Mouse (Mus musculus) hindbrain, embryonic 16.5 days (tissue): Measurements from ENCODE around the gene Foxf1. TPM values are rescaled to one million over a fixed set of nuclear protein-coding genes. Genes with fewer than 3 reads are reported as not detected.
A peak's percentile ranks its signal among the peaks of the same experiment; 100 is the strongest.

ENCODE experiments used
- ATAC-seq: fragments of 200-750 bp; cut with Nextera tagmentation; 2 replicates; pipeline ENCODE4 v1.8.0; 2017; ENCODE audit warnings: moderate TSS enrichment, moderate library complexity
- H3K27ac ChIP-seq: fragments of 300-500 bp; sonication (generic); 2 replicates; pipeline ENCODE4 v1.5.1; 2014; ENCODE audit warnings: low read depth, mild to moderate bottlenecking, control low read depth, low read length, moderate library complexity
- H3K27me3 ChIP-seq: fragments of 300-500 bp; sonication (generic); replicated peaks from 2 replicates; pipeline ENCODE4 v1.6.1; 2014; ENCODE audit warnings: low read length; ENCODE audit not compliant: control insufficient read depth, insufficient read depth
- H3K36me3 ChIP-seq: fragments of 300-500 bp; sonication (generic); 2 replicates; pipeline ENCODE4 v1.6.1; 2014; ENCODE audit warnings: mild to moderate bottlenecking, low read length, moderate library complexity, mixed read lengths; ENCODE audit not compliant: control insufficient read depth, insufficient read depth
- H3K4me1 ChIP-seq: fragments of 300-500 bp; sonication (generic); 2 replicates; pipeline ENCODE4 v1.6.1; 2014; ENCODE audit warnings: low read depth, low read length; ENCODE audit not compliant: control insufficient read depth, insufficient read depth
- H3K4me2 ChIP-seq: fragments of 300-500 bp; sonication (generic); 2 replicates; pipeline ENCODE4 v1.6.1; 2014; ENCODE audit warnings: mild to moderate bottlenecking, low read length, control low read depth, moderate library complexity
- H3K4me3 ChIP-seq: fragments of 300-500 bp; sonication (generic); 2 replicates; pipeline ENCODE4 v1.5.1; 2014; ENCODE audit warnings: mild to moderate bottlenecking, low read length, control low read depth, moderate library complexity
- H3K9ac ChIP-seq: fragments of 300-500 bp; sonication (generic); 2 replicates; pipeline ENCODE4 v1.6.1; 2014; ENCODE audit warnings: low read depth, mild to moderate bottlenecking, control low read depth, low read length, moderate library complexity
- H3K9me3 ChIP-seq: fragments of 300-500 bp; sonication (generic); 2 replicates; pipeline ENCODE4 v1.6.1; 2014; ENCODE audit warnings: mild to moderate bottlenecking, low read length, moderate library complexity; ENCODE audit not compliant: control insufficient read depth
- WGBS: fragments of 180-500 bp; shearing (Covaris S2); extraction: QIAGEN DNeasy Blood & Tissue Kit; methylation state at CpG from one replicate; pipeline ENCODE4 v1.1.7; 2014; 5-methylcytosine and 5-hydroxymethylcytosine counted together
- polyA plus RNA-seq: library from polyadenylated mRNA; unstranded; fragments of >200 nt; fragmentation: Nextera tagmentation; extraction: Ambion mirVana; gene quantifications from 2 replicates; pipeline ENCODE4 v1.2.1, GENCODE M21; 2015

Foxf1 gene
- polyA plus RNA-seq, 1 experiment from 2014 or later, result 1.3 TPM

- Histone ChIP-seq H3K4me2 (peak overlapping the region; percentile 6; the same call in 1 of the 2 replicates), H3K4me1 (peaks cover 15% of the 10 kb centered on the region)
Observed at GRCm38 (mm10) chr8:121117906-121118305, 33.7 kb downstream of the Foxf1 start.

GRCm38 (mm10) chr8:121118634-121119420, 34.6 kb downstream of the Foxf1 start:
- no peak for ATAC-seq
- Histone ChIP-seq H3K4me1 (peaks cover 13% of the 10 kb centered on the region), H3K9ac (no peak overlapping the region), H3K36me3 (no peaks in the 10 kb centered on the region), H3K4me3 (no peak overlapping the region), H3K27ac (no peak overlapping the region), H3K9me3 (peaks cover 4% of the 10 kb centered on the region; the same call in 1 of the 2 replicates), H3K4me2 (no peak overlapping the region), H3K27me3 (peaks cover 80% of the 10 kb centered on the region)
- under 1% methylated on average over 18 of the region's 18 CpGs for WGBS

More at GRCm38 (mm10) chr8:121117906-121118305, 33.7 kb downstream of the Foxf1 start:
- no peak for ATAC-seq
- H3K27ac ChIP-seq, result no peak overlapping the region
- under 1% methylated on average over 28 of the region's 28 CpGs for WGBS
- no peaks in the 10 kb centered on the region for H3K36me3 ChIP-seq
- peak overlapping the region; percentile 39 for H3K4me3 ChIP-seq
- peaks cover 76% of the 10 kb centered on the region for H3K27me3 ChIP-seq
- peaks cover 4% of the 10 kb centered on the region; the same call in 1 of the 2 replicates for H3K9me3 ChIP-seq
- H3K9ac ChIP-seq, result no peak overlapping the region; the same call in 1 of the 2 replicates

DNA sequence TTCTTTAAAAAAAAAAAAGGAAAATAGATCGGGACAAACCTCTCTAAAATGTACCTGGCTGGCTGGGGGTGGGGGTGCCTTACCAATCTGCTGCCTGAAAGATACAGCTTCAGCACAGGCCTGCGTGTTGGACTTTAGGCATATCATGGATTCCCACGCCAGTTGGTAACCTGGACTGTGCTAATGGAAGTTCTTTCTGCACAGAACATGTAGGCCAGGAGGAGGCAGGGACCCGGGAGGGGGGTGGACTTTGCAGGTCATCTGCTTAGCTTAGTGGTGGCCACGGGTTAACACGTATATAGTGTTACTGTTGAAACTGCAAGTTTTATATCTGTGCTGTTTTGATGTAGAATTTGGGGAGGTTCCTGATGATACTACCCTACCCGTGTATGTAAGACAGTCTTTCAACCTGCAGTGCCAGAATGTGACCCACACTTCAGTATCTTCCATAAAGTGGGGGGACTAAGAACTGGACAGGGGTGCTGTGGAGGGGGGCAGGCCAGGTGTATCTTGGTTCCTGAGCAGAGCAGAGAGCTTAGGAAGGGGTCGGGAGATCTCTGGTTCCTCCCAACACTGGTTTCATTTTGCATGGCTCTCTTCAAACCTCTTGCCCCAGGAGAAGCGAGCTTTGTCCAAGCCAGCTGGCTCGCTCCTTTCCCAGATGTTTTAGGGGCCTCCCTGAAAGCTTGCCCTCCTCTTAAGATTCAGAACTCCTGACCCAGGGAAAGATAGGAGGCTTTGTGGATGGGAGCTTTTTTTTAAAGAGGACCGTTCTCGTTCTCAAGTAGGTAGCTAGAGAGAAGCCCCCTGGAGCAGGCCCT, 35.7 kb downstream of the Foxf1 start:
- Histone ChIP-seq H3K9me3 (peaks cover 4% of the 10 kb centered on the region; the same call in 1 of the 2 replicates), H3K36me3 (no peaks in the 10 kb centered on the region), H3K4me3 (0 out of 2 replicates have a peak overlapping the region, but pooled peaks have one; percentile 3), H3K27me3 (peaks cover 82% of the 10 kb centered on the region), H3K27ac (no peak overlapping the region), H3K4me1 (peaks cover 13% of the 10 kb centered on the region), H3K9ac (no peak overlapping the region), H3K4me2 (no peak overlapping the region)
- WGBS, result 8% methylated on average over 12 of the region's 12 CpGs
- ATAC-seq, result no peak

DNA sequence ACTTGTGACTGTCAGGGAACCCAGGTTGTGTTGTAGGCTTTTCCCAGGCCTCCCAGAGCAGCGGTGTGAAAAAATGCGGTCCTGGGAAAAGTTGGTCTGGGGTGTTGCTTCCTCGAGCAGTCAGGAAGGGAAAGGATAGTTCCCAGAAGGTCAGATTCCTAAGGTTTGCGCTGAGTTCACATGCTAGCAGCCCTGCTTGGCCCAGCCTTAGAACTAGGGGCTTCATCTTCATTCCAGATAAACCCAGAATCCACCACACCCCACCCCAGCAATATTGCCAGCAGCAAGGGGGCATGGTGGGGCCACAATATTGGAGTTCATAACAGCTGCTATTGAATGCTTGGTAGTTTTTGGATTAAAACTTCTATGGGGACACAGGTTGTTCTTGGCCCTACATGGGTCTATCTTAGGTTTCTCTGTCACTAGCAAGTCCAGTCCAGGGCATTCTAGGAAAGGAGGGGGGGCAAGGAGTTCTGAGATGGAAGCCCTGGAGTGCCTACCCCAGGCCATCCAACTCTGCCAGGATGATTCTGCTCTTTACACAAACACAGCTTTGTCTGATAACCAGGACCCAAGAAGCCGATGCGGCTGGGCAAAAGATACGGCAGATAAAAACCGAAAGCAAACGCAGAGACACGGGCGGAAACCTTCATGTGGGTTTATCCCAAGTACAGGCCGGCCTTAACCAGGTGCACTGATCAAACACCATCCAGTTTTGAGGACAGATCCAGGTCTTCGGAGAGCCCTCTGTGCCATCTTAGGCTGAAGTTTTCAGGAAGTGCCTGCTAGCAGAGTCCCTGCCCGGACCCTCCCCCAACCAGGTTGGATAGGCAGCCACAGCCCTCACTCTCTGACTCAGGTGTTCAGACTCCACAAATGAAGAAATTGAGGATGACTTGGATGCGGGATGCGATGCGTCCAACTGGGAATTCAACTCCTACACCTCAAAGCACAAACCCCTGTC, 36.6 kb downstream of the Foxf1 start:
- H3K27me3 ChIP-seq, result peaks cover 83% of the 10 kb centered on the region
- no peak overlapping the region for H3K4me2 ChIP-seq
- peaks cover 4% of the 10 kb centered on the region; the same call in 1 of the 2 replicates for H3K9me3 ChIP-seq
- no peak overlapping the region for H3K9ac ChIP-seq
- peaks cover 17% of the 10 kb centered on the region for H3K4me1 ChIP-seq
- 0 out of 2 replicates have a peak overlapping the region, but pooled peaks have one; percentile 3 for H3K4me3 ChIP-seq
- WGBS, result 7% methylated on average over 17 of the region's 17 CpGs
- H3K27ac ChIP-seq, result no peak overlapping the region
- H3K36me3 ChIP-seq, result no peaks in the 10 kb centered on the region
- no peak for ATAC-seq

DNA sequence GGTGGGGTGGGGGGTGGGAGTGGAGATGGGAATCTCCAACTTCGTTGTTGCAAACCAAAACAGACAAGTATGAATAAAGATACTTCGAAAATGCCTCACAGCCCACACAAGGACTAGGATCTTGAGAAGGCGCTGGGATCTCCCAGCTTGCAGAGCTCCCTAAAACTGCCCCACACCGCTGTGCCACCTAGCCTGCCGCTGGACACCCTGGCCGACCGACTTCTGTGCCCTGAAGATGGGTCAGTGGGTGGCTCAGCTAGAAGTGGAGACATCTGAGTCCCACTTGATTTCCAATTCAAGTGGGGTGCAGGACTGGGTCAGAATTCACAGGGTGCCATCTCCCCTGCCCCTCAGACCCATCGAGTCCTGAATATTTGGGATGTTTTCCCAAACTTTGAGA, 37.5 kb downstream of the Foxf1 start:
- no peak overlapping the region for H3K4me2 ChIP-seq
- peaks cover 81% of the 10 kb centered on the region for H3K27me3 ChIP-seq
- H3K9ac ChIP-seq, result no peak overlapping the region
- H3K27ac ChIP-seq, result no peak overlapping the region
- peaks cover 12% of the 10 kb centered on the region for H3K4me1 ChIP-seq
- no peaks in the 10 kb centered on the region for H3K36me3 ChIP-seq
- peaks cover 4% of the 10 kb centered on the region; the same call in 1 of the 2 replicates for H3K9me3 ChIP-seq
- 6% methylated on average over 8 of the region's 8 CpGs for WGBS
- no peak overlapping the region for H3K4me3 ChIP-seq
- no peak for ATAC-seq

DNA sequence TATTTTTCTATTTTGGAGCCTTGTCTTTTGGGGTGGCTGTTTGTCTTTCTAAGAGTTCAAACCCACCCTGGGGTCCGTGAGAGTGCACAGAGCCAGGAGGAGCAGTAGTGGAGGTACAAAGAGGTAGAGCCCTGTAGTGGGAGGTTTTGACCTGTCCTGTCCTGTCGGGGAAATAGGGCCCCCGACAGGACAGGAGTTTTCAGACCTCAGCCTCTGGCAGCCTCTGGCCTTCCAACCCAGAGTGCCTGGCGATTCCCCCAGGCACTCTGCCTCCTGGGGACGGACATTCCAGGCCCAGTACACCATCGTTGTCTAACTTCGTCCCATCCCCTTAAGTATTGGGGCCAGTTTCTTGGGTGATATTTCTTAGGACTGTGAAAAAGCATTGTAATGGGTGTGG, 38.2 kb downstream of the Foxf1 start:
- Histone ChIP-seq H3K9ac (no peak overlapping the region), H3K9me3 (no peaks in the 10 kb centered on the region), H3K27me3 (peaks cover 79% of the 10 kb centered on the region), H3K4me1 (peaks cover 7% of the 10 kb centered on the region), H3K36me3 (no peaks in the 10 kb centered on the region), H3K27ac (no peak overlapping the region), H3K4me2 (no peak overlapping the region), H3K4me3 (no peak overlapping the region)
- WGBS, result 7% methylated on average over 7 of the region's 7 CpGs
- ATAC-seq, result no peak

DNA sequence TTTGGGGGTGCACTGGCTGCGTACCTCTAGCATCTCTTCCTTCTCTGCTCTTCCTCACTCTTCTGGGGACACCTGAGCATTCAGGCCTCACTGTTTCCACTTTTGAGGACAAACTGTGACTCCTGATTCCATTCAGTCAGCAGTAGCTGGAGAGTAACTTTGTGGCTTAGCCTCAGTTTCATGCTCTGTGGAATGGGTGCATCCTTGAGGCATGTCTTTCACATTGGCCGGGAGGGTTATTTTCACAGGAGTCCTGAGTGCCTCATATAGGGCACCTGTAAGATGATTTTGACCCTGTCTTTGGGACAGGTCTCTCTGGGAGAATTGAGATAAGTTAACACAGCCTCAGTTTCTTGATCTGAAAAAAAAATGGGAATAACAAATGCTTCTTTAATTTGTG, 38.9 kb downstream of the Foxf1 start:
- Histone ChIP-seq H3K27ac (no peak overlapping the region), H3K36me3 (no peaks in the 10 kb centered on the region), H3K27me3 (peaks cover 72% of the 10 kb centered on the region), H3K4me3 (no peak overlapping the region), H3K4me2 (no peak overlapping the region), H3K4me1 (peaks cover 9% of the 10 kb centered on the region), H3K9me3 (no peaks in the 10 kb centered on the region), H3K9ac (no peak overlapping the region)
- 29% methylated on average over 2 of the region's 2 CpGs for WGBS
- ATAC-seq, result no peak

- WGBS, result 2% methylated on average over 17 of the region's 17 CpGs
- H3K9ac ChIP-seq, result no peak overlapping the region
- ATAC-seq, result no peak
- H3K4me1 ChIP-seq, result peaks cover 17% of the 10 kb centered on the region
- H3K27ac ChIP-seq, result no peak overlapping the region
- H3K9me3 ChIP-seq, result no peaks in the 10 kb centered on the region
- peak overlapping the region; percentile 11 for H3K4me2 ChIP-seq
- H3K36me3 ChIP-seq, result no peaks in the 10 kb centered on the region
- peaks cover 77% of the 10 kb centered on the region for H3K27me3 ChIP-seq
- H3K4me3 ChIP-seq, result no peak overlapping the region
Observed at GRCm38 (mm10) chr8:121124547-121125239, 40.5 kb downstream of the Foxf1 start.
